Mouse (Mus musculus) thymus, postnatal 4 days (tissue): ENCODE measurements around the gene Nphp4.
"Not testable (repeated sequence)": the region's sequence is repeated elsewhere in the genome, so short reads cannot be mapped to it uniquely, and the experiment has no call there.

Source experiments
- DNase-seq: peaks from one replicate; pipeline ENCODE4 v3.0.0; 2021

Nphp4 gene

DNA sequence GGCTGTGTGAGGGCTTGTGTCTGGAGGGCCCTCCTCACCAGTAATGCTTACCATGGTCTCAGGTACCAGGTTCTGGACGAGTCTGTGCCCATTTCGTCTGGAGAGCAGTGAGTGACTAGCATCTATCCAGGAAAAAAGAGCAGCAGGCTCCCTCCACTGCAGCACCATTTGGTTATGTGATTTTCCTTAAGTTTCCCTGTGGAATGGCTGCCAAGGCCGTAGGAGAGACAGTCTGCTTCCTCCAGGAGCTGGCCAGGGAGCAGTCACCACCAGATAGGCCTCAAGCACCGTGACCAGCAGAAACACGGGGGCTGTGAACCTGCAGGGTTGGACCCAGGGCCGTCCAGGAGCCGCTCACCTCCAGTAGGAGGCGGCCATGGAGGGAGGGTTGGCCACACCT is 3.9 kb downstream of the Nphp4 start:
- DNase-seq: no peak

DNA sequence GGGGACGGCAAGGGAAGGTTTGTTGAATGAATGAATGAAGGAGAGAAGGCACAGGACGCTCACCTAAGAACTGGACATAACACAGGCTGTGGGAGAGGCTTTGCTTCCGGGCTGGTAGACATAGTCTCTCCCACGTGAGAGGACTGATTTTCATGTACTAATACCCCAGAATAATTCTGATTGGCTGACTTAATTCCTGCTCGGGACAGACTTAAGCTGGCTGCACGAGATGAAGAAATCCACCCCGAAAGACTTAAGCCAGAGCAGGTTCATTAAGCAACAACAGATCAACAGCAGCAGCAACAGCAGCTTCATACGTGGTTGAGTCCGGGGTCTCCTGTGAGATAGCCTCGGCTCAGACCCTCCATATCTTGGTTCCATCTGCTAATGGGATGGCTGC is 11.5 kb downstream of the Nphp4 start:
- DNase-seq: no peak

DNA sequence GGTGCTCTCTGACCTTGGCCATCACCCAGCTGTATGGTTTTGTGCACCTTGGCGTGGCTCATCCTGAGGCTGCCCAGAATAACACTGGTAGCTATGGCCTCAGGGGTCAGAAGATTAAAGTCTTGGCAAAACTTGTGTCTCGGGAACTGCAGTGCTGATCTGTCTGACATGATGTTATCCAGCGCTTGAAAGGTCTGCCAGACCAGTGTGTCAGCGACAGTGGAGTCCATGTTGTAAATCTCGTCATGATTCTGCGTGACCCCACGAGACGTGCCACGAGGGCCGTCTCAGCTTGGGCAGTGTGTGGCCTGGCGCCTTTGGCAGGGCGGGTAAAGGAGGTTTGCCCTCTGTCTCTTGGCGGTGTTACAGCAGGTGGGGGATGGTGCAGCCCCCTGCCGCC is 13.8 kb downstream of the Nphp4 start:
- no peak for DNase-seq

DNA sequence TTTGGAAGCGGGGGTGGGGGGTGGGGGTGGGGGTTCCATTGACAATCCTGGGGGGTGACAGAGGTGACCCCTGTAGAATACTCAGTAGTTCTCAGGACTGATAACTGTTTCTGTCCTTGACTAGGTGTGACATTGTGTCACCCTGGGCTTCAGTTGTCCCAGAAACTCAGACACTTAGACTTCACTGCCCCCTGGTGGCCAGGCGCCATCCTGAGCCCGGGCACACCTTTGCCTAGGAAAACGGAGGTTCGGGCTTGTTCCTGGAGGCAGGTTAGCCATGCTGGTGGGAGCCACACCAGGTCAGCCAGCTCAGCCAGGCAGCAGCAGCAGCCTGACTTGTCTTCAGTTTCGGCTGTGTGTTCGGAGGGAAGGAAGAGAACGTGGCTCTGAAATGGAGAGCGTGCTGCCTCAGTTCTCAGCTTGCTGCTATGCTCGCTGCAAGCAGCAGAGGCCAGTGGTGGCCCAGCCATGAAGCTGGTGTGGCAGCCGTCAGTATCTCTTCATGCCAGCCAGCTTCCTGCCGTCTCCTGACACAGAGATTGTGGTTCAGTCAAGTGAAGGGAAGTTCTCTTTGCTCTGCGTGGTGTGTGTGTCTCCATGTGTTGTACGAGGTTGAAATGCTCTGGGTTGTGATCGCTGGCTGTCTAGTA is 14.9 kb downstream of the Nphp4 start:
- DNase-seq: peak; percentile 95

DNA sequence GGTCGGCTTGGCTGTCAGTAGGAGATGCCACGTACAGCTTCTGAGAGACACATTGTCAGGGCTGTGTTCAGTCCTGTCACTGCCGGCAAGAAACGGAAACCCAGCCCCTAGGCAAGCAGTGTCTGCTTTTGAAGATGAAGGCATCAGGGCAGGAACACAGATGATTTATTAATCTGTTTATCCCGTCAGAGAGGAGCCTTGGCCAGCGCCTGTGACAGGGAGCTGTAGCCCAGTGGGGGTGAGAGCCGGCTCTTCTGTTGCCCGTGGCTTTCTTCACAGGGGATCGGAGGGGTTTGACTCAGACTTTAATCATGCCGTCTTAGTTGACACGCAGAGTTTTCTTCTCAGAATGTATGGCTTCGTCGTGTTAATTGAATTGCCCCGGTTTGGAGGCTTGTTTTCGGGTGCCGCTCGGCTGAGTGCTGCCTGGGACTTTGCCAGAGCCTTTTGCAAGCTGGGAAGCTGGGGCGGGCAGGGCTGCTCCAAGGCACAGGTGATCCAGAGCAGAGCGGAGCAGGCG is 17.9 kb downstream of the Nphp4 start:
- no peak for DNase-seq

DNA sequence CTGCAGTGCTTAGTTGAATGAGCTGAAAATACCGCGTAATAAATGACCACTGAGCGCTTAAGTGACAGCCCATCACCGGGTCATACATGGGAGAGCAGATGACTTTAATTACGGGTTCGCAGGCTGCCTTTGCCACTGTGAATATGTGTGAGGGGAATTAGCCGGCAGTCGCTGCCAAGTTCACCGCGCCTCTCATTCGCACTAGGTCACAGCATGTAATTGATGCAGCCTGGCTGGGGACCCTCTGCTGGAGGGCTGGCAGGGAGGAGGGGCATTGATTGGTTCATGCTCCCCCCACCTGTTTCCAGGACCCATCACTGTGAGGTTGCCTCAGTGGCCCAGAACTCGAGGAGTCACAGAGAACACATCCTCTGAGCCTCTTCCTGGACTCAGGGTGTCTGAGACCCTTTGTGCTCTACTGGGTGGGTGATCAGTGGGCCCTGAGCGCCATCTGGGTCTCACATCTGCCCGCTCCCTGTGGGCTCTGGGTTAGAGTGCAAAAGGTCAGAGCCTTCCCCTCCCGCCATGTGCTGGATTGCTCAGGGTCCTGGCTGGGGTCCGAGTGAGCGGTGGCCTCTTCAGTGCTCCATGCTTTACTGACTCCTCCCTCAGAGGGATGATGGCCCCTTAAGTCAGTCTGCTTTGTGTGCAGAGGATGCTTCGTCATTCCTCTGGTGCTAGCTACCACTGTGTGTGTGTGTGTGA is 35.9 kb downstream of the Nphp4 start:
- DNase-seq: no peak

DNA sequence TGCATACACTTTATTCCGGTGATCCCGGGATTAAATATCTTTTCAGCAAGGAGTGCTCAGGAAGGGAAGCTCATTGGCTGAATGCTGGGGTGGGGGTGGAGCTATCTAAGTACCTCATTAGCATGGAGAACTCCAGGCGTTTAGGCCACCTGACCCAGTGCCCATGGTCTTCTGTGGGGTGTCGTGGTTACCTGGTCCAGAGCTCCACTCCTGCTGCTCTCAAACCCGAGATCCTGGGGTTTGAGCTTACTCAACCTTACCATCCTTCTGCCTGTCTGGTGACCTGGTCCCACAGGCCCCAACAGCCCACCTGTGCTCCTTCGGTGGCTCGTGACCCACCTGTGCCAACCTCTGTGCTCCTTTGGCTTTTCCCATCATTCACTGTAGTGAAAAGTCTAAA is 38.4 kb downstream of the Nphp4 start:
- no peak for DNase-seq

DNA sequence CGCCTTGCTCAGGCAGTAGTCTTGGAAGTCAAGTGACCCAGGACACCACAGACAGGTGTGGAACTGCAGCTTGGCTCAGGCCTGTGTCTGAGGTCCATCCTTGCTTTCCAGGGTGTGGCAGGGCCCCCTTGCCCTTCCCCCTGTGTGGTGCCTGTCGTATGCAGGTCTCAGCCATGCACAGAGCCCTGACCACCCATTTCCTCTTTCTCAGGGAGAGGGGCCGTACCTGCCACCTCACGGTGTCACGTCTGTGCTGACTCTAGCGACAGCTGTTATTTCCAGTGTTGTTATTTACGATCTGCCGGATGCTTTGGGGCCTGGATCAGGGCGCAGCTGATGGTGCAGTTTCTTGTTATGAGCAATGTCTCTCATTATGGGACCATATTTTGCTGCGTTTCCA is 42.6 kb downstream of the Nphp4 start:
- DNase-seq: no peak

DNA sequence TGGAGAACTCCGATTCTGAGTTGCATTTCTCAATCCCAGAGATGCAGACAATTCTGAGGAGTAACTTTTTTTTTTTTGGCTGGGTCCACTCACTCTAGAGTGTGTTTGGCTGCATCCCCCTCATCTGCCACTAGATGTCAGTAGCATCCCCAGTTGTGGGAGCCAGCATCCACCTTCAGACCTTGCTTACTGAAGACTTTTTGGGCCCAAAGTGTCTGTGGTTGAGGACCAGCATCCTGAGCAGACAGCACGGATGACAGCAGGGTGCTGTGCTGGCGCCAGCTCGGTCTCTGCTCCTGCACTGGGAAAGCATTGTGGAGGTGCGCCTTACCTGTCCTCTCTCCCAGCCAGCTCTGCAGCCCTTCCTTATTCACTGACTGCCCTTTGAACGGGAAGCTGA is 43.6 kb downstream of the Nphp4 start:
- DNase-seq: peak; percentile 82

DNA sequence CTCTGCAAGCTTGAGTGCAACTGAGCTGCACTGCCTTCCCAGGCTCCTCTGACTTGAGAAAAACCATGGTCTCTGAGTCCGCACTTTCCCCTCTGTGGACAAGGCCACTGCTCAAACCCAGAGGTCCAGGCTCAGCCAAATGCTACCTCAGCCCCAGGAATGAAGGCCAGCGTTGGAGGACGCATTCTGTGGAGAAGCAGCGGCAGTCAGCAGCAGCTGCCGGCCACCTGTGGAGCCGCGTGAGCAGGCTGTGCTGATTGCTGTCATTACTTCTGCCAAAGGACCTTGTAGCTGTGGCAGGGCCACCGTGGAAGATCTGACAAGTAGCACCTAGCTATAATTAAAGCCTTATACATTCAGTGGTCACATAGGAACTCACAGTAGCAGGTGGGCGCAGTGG is 56.4 kb downstream of the Nphp4 start:
- DNase-seq: no peak

DNA sequence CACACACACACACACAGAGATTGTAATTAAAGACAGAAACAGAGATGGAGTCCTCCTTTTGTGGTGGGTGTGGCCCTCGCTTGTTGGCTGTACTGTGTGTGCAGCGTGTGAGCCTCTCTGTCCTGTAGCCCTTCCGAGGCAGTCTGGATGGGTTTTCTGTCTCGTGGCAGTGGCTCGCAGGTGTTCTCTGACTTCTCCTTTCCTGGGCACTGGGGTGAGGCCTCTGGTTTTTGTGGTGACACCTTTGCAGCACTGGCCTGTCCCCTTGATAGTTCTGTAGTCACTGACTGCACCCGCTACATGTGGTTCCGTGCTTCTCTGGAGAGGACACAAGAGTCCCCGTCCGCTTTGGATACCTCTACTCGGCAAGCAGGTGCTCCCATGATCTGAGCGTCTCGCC is 63.2 kb downstream of the Nphp4 start:
- no peak for DNase-seq

DNA sequence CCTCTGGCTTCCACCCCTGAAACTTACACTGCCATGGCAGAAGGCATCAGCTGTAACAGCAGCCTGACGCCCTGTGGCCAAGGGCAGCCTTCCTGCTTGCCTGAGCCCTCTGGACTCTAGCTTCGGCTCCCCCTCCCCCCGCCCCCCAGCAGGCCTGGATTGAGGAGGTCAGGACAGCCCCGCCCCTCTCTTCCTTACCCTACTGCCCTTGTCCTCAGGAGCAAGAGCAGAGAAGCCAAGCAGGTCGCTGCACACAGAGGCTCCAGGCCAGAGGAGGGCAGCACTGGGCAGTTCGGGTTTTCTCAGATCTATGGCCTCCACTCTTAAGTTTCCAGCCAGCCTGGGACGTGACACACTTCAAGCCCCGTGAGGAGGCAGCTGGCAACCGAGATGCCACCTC is 64.7 kb downstream of the Nphp4 start:
- DNase-seq: no peak

DNA sequence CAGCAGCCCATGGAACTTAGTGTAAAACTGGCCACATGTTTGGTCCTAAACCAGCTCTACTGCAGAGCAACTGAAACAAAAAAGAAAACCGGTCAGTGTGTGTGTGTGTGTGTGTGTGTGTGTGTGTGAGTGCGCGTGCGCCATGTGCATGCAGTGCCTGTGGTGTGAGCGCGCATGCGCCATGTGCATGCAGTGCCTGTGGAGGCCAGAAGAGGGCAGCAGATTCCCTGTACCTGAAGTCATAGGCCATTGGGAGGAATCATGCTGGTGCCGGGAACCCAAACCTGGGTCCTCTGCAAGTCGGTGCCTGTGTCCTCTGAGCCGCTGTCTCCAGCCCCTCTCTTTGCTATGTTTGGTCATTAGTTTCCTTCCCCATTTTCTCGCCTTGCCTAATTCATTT is 65.9 kb downstream of the Nphp4 start:
- DNase-seq: no peak

DNA sequence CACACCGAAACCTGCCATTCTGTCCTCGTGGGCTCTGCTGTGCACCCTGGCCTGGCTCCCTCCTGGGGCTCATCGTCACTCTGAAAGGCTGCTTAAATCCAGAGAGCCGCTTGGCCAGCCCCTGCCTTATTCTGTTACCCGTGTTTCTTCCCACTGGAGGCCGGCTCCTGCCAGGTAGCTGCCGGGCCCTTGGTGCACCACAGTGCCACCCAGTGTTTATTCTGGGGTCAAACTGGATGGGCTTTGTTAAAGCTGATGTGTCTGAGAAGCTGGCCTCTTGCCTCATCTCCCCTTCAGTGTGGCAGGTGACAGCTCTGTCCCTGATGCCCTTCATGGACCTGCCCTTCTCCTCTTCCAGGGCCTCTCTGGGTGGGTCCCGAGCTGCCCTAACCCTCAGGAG is 70.0 kb downstream of the Nphp4 start:
- no peak for DNase-seq

DNA sequence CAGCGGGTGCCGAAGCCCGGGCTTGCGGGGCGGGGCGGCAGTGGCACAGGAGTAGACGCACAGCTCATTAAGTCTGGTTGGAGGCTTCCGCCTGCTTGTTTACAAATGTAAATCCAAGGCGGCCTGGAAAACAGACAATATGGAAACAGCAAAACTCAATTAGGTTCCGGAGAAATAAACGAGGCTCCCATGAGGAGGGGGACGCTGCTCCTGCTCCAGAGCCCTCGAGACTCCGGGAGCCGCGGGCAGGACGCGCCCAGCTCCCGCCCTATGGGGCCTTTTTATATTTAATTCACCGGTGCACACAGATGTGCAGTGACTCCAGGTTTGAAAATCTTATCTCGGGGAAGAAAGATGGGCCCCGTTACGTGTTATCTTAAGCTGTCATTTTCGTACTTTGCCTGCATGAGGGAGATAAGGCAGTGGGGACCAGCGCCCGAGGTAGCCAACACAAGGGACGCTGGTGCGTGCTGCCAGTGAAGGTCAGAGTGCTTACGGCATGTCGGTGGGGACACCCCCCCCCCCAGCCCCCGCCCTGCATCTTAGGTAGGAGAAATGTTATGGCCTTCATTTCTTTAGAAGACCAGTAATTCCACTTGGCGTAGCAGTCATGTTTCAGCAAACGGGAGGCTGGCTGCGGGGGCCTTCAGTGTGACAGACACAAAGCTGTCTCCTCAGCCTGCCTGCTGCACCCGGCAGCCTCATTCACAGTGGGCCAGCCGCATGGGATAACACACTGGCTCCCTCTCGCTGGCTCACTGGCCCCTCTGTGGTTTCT is 71.6 kb downstream of the Nphp4 start:
- no peak for DNase-seq

DNA sequence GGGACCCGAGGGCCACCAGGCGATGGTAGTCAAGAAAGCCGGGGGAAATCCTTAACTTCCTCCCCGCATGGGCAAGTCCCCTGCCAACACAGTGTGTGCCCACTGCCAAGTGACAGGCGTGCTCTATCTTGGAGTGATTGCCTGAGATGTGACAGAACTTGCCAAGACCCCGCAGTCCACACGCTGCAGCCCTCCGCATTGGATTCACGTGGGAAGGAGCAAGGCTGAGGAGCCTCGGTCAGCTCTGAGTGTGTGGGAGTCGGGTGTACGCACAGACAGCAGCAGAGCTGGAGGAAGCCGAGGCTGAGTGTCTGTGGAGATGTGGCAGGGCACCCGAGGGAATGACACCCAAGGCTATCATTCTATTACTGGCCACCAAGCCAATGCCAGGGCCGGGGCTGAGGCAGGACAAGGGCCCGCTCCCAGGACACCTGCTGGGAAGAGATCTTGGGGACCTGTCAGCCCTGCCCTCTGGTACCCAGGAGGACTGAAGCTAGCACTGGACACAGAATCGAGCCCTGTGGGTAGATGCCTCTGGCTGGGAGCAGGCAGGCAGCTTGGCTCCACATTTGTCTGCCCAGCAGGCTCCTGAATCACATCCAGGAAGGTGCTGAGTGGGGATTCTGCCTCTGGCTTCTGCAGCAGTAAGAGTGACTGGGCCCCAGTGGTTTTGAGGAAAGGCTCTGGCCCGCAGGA is 73.1 kb downstream of the Nphp4 start:
- DNase-seq: no peak

DNA sequence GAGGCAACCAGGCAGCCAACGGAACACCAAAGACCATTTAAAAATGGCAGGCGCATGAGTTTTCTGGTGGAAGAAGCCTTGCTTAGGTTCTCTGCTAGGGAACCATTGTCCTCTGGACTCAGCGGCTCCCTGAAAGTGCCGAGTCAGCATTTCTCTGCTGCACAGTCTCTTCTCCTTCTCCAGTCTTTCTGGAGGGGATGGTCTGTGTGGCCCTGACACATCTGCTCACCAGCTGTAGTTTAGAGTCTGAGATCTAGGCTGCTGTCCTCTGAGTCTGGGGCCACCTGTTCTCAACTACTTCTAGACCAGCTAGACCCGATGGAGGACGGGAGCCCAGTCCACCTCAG is 73.7 kb downstream of the Nphp4 start:
- no peak for DNase-seq

DNA sequence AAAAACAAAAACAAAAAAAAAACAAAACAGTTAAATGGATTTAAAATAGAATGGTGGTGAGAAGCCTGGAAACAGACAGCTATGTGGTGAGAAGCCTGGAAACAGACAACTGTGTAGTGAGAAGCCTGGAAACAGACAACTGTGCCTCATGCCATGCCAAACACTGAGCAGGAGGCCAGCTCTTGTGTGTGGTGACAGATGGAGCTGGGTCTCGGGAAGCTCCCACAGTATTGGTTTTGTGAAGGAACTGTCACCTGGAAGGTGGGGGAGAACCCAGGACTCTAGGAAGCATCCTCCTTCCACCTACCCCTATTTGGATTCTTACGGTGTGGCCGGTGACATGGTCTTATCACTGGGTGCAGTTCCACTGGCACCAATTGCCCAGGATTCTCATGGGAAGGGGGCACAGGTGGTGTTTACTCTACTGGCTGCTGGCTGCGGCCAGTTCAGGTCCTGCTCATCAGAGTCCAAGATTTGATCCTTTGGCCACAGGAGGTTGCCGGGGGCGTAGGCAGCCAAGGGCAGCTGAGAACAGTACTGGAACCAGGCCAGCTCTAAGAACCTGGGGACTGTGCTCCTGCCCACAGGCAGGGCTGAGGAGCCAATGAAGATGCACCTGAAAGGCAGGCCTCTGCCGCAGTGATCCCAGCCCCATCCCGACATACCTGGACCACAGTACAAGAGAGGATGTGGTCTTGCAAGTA is 77.2 kb downstream of the Nphp4 start:
- DNase-seq: no peak

DNA sequence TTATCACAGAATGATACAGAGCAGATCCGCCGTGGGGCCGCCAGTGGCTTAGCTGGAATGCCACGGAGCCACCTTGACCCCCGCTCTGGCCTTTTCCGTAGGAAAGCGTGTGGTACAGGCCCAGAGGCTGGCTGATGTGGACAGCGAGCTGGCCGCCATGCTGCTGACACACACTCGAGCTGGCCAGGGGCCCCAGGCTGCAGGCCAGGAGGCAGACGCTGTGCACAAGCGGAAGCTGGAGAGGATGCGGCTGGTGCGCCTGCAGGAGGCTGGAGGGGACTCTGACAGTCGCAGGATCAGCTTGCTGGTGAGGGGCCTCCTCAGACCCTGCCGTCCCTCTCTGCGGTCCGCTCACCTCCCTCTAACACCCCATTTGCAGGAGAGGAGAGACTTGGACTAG is 77.9 kb downstream of the Nphp4 start:
- DNase-seq: peak; percentile 20

DNA sequence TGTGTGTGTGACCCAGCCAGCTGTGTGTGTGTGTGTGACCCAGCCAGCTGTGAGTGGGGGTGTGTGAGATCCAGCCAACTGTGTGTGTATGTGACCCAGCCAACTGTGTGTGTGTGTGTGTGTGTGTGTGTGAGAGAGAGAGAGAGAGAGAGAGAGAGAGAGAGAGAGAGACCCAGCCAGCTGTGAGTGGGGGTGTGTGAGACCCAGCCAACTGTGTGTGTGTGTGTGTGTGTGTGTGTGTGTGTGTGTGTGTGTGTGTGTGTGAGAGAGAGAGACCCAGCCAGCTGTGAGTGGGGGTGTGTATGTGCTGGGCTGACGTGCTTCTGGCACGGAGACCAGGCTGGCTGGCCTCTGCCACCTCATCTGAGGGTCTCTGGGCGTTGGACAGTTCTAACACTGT is 79.3 kb downstream of the Nphp4 start:
- DNase-seq: not testable (repeated sequence)

DNA sequence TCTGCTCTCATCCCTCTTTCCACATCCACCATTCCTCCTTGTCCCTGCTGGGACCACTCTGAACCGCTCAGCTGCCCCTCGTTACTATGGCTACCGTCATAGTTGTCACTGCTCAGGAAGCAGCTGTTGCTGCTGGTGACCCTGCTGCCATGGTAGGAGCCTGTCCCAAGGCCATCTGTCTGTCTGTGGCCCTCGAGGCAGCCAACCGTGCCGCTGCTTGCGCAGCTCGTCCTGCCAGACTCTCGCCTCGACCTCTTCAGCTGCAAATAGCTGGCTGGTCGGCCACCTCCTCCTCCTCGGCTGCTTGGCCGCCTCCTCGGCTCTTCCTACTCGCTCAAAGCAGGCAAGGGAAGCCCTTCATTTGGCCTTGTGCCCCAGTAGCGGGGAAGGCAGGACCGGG is 81.7 kb downstream of the Nphp4 start:
- no peak for DNase-seq

DNA sequence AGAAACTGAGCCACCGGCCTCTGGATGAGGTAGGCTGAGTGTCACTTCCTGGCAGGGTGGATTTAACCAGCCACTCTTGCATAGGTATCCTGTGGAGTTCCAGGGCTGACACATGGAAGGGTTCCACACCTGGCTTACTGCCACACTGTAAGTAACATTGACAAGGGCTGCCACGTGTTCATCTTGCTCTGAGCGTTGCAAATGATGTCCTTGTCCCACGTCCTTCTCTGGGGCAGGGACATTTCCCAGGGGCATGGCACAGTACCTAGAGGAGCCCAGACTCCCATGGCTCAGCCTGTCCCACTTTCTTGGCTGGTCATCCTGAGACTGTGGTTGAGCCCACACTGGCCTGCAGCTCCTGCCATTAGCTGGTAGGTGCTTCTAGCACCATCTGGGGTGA is 91.5 kb downstream of the Nphp4 start:
- DNase-seq: no peak
